Mouse (Mus musculus) gastrocnemius, adult 8-10 months (tissue): Measurements from ENCODE around the gene Pithd1. TPM values are rescaled to one million over a fixed set of nuclear protein-coding genes. Genes with fewer than 3 reads are reported as not detected.
A peak's percentile ranks its signal among the peaks of the same experiment; 100 is the strongest.
"Not testable (repeated sequence)": the region's sequence is repeated elsewhere in the genome, so short reads cannot be mapped to it uniquely, and the experiment has no call there.

ENCODE experiments used
- DNase-seq, 2 experiments: peaks; one replicate each; pipeline ENCODE4 v3.0.0; 2022; ENCODE audit warnings: low spot score in 2 of 2
- total RNA-seq, 4 experiments: library from RNA; stranded (reverse); gene quantifications; 2 replicates each; pipeline ENCODE4 v1.2.4; 2022

The Pithd1 gene
- total RNA-seq, 4 experiments from 2014 or later, result 26.9 to 31.9 (median 28.9) TPM

DNA sequence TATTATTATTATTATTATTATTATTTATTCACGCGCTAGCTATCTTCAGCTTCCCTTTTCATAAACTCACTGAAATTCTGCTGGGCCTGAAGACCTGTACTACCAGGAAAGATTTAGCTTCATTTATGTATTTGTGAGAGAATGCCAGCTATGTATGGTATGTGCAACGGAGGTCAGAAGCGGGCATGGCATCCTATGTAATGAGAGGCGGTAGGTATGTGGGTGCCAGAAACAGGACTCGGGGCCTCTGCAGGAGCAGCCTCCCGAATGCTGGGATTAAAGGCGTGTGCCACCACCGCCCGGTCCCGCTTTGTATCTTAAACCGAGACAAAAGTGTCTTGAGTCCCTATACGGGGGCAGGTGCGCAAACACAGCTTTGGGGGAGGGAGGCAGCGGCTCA, 24.1 kb downstream of the Pithd1 start:
- DNase-seq, result no peak

DNA sequence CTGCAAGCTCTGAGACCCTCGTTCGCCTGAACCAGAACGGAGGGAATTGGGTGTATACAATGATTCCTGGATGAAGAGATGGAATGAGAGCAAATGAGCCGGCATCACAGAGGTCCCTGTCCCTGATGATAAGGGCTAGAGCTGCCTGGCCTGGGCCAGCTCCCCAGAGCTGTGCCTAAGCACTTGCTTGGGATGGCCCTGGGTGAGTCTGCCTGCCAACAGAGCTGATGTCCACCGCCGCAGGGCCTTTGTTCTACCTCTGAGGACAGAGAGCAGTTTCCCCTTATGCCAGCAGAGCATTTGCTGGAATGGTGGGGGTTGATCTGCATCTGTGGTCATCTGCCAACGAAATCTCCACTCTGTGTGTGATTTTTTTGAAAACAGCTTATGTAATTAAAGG, 24.9 kb downstream of the Pithd1 start:
- no peak for DNase-seq

- DNase-seq, result no peak
Measured at GRCm38 (mm10) chr4:135961709-135962108, 25.4 kb downstream of the Pithd1 start.

DNA sequence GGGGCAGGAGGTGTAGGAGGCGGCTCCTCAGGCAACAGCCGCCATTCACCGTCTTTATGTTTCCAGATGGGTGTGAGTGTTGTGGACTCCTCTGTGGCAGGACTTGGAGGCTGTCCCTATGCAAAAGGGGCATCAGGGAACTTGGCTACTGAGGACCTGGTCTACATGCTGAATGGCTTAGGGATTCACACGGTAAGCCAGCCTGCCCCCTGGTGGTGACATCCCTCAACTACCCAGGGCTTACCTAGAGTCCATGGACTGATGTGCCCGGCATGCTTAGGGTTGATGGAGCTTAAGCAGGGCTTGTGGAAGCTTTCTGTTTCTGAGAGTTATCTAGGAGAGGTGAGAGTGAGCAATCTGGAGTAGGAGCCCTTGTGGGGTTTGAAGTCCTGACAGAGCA, 26.3 kb downstream of the Pithd1 start:
- DNase-seq, result peak; percentile 69 to 70

DNA sequence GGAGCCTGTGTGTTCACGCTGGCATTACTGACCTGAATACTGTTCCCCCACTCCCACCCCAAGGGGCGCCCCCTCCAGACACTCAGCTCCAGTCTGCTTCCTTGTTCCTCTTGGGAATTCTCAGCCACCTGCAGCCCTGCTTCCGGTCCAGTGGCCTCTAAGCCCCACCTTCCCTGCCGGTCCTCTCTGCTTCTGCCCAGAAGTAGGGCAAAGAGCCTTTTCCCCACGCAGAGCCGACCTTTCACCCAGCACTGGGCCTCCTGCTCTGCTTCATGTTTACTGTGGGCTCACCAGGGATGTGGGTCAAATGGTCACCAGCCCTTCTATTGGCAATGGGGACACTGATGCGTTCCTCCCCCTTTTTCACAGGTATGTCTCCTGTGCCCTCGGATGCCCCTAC, 28.7 kb downstream of the Pithd1 start:
- no peak for DNase-seq

DNA sequence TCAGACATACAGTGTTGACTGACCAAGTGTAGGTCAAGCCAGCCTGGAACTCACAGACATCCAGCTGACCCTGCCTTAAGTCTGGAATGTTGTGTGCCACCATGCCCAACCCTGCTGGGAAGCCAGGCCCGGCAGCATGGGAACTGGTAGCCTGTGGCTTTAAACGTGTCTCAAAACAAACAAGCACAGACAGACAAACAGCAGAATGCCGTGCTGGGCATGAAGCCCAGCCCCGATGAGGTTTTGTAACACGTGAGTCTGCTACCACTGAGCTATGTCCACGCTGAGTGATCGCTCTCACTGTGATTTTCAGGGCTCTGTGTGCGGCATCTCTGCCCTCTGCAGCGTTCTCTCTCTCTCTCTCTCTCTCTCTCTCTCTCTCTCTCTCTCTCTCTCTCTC, 31.2 kb downstream of the Pithd1 start:
- no peak for DNase-seq

DNA sequence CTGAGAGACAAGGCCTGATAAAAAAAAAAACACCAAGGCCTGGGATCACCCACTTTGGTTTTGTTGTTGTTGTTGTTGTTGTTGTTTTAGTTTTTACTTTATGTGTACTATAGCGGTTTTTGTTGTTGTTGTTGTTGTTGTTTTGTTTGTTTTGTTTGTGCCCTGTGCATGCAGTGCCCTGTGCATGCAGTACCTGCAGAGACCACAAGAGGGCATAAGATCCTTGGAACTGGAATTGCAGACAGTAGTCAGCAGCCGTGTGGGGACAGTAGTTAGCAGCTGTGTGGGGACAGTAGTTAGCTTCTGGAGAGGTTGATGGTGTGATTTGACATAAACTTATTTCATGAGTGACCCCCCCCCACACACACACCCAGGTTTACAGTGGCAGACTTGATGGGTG, 32.8 kb downstream of the Pithd1 start:
- DNase-seq, result peak; percentile 50 to 54

- DNase-seq, result no peak
Measured at GRCm38 (mm10) chr4:135953179-135953578, 33.9 kb downstream of the Pithd1 start.

DNA sequence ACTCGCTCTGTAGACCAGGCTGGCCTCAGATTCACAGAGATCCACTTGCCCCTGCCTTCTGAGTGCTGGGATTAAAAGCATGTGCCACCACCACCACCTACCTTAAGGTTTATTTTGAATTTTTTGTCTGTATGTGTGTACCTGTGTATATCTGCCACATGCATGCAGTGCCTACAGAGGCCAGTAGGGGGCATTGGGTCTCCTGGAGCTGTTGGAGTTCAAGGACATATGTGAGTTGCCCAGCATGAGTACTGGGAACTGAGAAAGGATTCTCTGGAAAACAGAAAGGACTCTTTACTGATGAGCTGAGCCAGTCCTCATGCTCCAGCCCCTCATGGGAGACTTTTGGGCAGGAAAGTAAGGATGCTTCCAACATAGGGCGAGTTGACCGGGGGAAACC, 35.6 kb downstream of the Pithd1 start:
- no peak for DNase-seq

- no peak for DNase-seq
Measured at GRCm38 (mm10) chr4:135950365-135950764, 36.7 kb downstream of the Pithd1 start.

GRCm38 (mm10) chr4:135949911-135950310, 37.2 kb downstream of the Pithd1 start:
- DNase-seq, result no peak

- DNase-seq, result no peak
Measured at GRCm38 (mm10) chr4:135949475-135949874, 37.6 kb downstream of the Pithd1 start.

- no peak for DNase-seq
Measured at GRCm38 (mm10) chr4:135948142-135948541, 38.9 kb downstream of the Pithd1 start.

DNA sequence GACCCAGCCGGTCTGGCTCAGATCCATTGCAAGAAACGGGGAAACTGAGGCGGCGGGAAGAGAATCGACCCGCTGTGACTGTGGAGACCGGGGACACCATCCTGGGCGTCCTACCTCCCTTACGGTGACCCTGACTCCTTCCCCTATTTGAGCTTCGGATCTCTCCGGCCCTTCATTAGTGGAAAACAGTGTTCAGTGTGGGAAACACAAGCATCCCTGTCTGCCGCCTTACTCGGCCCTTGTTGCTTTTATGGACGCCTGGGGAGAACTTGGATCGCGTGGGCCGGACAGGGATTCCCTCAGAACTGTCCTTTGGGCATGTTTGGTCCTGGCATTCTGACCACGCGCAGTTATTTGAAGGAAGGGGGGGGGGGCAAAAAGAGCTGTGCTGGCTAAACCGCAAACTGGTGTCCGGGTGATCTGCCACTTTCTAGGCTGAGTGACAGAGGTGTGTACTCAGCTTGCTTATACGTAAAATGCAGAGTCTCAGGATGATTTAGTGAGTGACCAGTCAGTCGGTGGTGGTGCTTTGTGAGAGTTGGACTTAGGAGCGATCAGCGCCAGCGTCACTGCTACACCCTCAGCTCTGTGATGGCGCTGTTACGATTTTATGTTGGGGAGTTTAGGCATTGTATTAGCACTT, 40.3 kb downstream of the Pithd1 start:
- DNase-seq, result no peak

DNA sequence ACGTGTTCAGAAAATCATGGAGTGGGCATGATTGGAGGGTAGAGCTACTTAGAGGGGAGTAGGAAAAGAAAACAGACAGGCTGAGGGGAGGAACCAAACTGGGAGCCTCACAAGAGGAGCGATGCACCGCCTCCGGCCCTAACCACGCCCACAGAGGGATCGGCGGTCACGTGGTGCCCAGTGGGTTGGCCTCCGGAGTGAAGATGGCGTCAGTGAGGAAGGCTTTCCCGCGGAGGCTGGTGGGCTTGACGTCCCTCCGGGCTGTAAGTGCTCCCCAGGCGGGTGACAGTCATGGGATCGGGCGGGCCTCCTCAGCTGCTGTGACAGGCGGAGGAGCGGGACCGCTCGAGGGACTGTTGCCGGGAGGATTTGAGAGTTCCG, 40.8 kb downstream of the Pithd1 start, which contains the start of gene Hmgcl:
Gene Hmgcl (plus strand): TSS at position 171 of the 381 bp plus-strand sequence.
- DNase-seq, result peak; percentile 88 to 92

GRCm38 (mm10) chr4:135945706-135946105, 41.4 kb downstream of the Pithd1 start:
- no peak for DNase-seq

DNA sequence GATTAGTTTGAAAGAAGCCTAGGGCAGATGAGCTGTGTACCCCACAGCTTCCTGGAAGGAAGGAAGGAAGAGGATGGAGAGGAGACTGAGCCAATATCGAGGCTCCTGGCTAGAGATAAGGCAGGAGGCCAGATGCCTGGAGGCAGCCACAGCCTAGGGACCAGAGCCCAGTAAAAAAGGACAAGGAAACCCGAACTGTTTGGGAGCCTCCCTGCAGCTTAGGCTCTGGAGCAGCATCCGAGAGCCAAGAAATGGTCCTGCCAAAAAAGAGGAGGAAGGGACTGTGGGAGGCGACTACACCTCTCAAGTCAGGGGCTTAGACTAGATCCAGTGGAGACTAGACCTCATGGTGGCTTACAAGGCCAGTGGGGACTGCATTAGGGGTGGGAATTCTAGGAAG, 43.7 kb downstream of the Pithd1 start:
- DNase-seq, result peak in 1 of 2 experiments; percentile 39

- DNase-seq, result no peak
Measured at GRCm38 (mm10) chr4:135942193-135942592, 44.9 kb downstream of the Pithd1 start.

DNA sequence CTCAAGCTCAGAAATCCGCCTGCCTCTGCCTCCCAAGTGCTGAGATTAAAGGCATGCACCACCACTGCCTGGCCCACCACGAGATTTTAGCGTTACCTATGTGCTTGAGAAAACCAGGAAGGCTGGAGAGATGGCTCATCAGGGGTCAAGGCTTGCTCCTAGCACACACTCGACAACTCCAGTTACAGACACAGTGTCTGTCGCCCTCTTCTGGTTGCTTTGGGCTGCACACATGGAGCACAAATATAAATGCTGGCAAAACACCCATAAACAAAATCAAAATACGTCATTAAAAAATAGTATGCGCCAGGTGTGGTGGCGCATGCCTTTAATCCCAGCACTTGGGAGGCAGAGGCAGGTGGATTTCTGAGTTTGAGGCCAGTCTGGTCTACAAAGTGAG, 46.0 kb downstream of the Pithd1 start:
- DNase-seq, result not testable (repeated sequence)

DNA sequence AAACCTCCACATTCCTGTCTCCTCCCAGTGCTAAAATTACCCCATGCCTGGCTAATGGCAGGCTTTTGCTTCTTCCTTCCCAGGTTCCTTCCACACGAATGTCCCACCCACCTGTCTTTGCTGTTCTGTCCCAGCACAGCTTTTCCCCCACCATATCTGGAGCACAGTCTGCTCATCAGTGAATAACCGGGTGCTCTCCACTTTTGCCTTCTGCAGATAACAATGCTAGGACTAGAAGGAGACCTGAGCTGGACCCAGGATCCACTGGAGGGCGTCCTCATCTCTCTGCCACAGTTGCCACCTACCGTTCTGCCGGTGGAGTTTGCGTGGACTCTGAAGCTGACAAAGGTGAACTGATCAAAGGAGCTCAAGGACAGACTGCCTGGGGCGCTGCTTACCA, 48.2 kb downstream of the Pithd1 start:
- DNase-seq, result no peak

DNA sequence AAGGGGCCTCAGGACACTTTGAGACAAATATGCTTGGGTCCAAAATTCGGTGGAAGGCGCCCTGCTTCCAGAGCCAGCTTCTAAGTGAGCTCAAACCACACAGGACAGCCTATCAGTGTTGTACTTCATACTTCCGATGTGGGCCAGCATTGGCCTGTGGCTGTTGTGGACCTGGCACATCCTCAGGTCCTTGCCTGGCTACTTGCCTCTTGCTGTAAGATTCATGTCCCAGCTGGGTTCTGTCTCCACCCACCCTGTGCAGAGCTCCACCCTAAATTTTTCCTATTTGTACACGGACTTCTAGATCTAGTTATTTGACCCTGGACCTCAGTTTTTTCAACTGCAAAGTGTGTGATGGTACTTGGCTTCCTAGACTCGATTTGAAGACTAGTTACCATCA, 51.6 kb downstream of the Pithd1 start:
- DNase-seq, result peak; percentile 37 to 40

GRCm38 (mm10) chr4:135934708-135935500, 52.2 kb downstream of the Pithd1 start:
- DNase-seq, result no peak

- DNase-seq, result no peak
Measured at GRCm38 (mm10) chr4:135931832-135932231, 55.2 kb downstream of the Pithd1 start.
